Mouse (Mus musculus) forebrain, embryonic 14.5 days (tissue): ENCODE results near the gene Tent5b. TPM values are rescaled to one million over a fixed set of nuclear protein-coding genes. Genes with fewer than 3 reads are reported as not detected.
A peak's percentile ranks its signal among the peaks of the same experiment; 100 is the strongest.

Experiments
- ATAC-seq: fragments of 200-750 bp; cut with Nextera tagmentation; 2 replicates; pipeline ENCODE4 v1.8.0; 2017; ENCODE audit warnings: mild to moderate bottlenecking, moderate library complexity
- DNase-seq: peaks from one replicate; pipeline ENCODE4 v3.0.0-alpha.2; 2015; ENCODE audit warnings: low spot score
- H3K27ac ChIP-seq: fragments of 300-500 bp; sonication (generic); 2 replicates; pipeline ENCODE4 v1.5.1; 2014; ENCODE audit warnings: low read depth, mild to moderate bottlenecking, control low read depth, low read length, moderate library complexity
- H3K27me3 ChIP-seq: fragments of 300-500 bp; sonication (generic); replicated peaks from 2 replicates; pipeline ENCODE4 v1.6.1; 2014; ENCODE audit warnings: low read length, control low read depth, mixed read lengths; ENCODE audit not compliant: control insufficient read depth, insufficient read depth
- H3K36me3 ChIP-seq: fragments of 300-500 bp; sonication (generic); 2 replicates; pipeline ENCODE4 v1.6.1; 2014; ENCODE audit warnings: low read length, control low read depth; ENCODE audit not compliant: control insufficient read depth, insufficient read depth
- H3K4me1 ChIP-seq: fragments of 300-500 bp; sonication (generic); 2 replicates; pipeline ENCODE4 v1.6.1; 2014; ENCODE audit warnings: antibody characterized with exemption, low read length, control low read depth; ENCODE audit not compliant: control insufficient read depth, insufficient read depth
- H3K4me2 ChIP-seq: fragments of 300-500 bp; sonication (generic); 2 replicates; pipeline ENCODE4 v1.6.1; 2014; ENCODE audit warnings: mild to moderate bottlenecking, control low read depth, low read length
- H3K4me3 ChIP-seq: fragments of 300-500 bp; sonication (generic); 2 replicates; pipeline ENCODE4 v1.5.1; 2014; ENCODE audit warnings: low read depth, low read length, control low read depth
- H3K9ac ChIP-seq: fragments of 300-500 bp; sonication (generic); 2 replicates; pipeline ENCODE4 v1.6.1; 2014; ENCODE audit warnings: mild to moderate bottlenecking, low read length, control low read depth, moderate library complexity
- H3K9me3 ChIP-seq: fragments of 300-500 bp; sonication (generic); replicated peaks from 2 replicates; pipeline ENCODE4 v1.6.1; 2016; ENCODE audit warnings: low read length, control low read depth, mixed read lengths; ENCODE audit not compliant: control insufficient read depth
- WGBS: fragments of 180-500 bp; shearing (Covaris S2); extraction: QIAGEN DNeasy Blood & Tissue Kit; methylation state at CpG from one replicate; pipeline ENCODE4 v1.1.7; 2014; 5-methylcytosine and 5-hydroxymethylcytosine counted together
- polyA plus RNA-seq: library from polyadenylated mRNA; unstranded; fragments of >200 nt; fragmentation: Nextera tagmentation; extraction: Ambion mirVana; gene quantifications from 2 replicates; pipeline ENCODE4 v1.2.1, GENCODE M21; 2014

Tent5b gene
- polyA plus RNA-seq, 1 experiment from 2014 or later: 0.27 TPM

DNA sequence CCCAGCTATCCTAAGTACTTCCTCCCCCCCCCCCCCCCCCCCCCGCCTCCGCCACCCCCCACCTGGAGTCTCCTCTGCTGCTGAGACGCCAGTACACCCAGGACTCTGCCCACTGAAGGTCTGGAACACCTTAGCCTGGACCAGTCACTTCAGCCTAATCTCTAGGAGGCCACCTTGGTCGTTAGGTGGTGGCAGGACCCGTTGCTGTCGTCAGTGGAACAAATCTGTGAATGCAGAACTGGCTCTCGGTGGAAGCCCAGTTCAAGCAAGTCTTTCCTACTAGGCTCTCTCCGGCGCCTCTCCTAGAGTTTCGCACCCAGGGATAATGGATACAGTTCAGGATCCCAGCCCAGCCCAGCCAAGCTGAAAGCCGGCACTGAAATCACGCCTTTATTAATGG lies 14.0 kb downstream of the Tent5b start:
- Histone ChIP-seq H3K4me2 (peak overlapping the region; percentile 51), H3K4me3 (peak overlapping the region; percentile 19; the same call in 1 of the 2 replicates), H3K27me3 (peaks cover 41% of the 10 kb centered on the region), H3K4me1 (peaks cover 4% of the 10 kb centered on the region; the same call in 1 of the 2 replicates), H3K9me3 (no peaks in the 10 kb centered on the region), H3K36me3 (no peaks in the 10 kb centered on the region), H3K9ac (no peak overlapping the region), H3K27ac (no peak overlapping the region)
- ATAC-seq: no peak
- no peak for DNase-seq
- WGBS: 18% methylated on average over 9 of the region's 12 CpGs

- 2% methylated on average over 12 of the region's 12 CpGs for WGBS
- Histone ChIP-seq H3K27ac (no peak overlapping the region), H3K27me3 (peaks cover 47% of the 10 kb centered on the region), H3K36me3 (no peaks in the 10 kb centered on the region), H3K4me3 (peak overlapping the region; percentile 19; the same call in 1 of the 2 replicates), H3K4me1 (peaks cover 4% of the 10 kb centered on the region; the same call in 1 of the 2 replicates), H3K9me3 (no peaks in the 10 kb centered on the region), H3K9ac (no peak overlapping the region), H3K4me2 (peak overlapping the region; percentile 51)
- DNase-seq (peak; percentile 81), ATAC-seq (0 out of 2 replicates have a peak, but pooled peaks have one; percentile 21)
These were observed 14.5 kb downstream of the Tent5b start for GRCm38 (mm10) chr4:133494432-133494831.

- H3K9me3 ChIP-seq: no peaks in the 10 kb centered on the region
- no peak overlapping the region; the same call in 1 of the 2 replicates for H3K4me2 ChIP-seq
- no peak overlapping the region for H3K4me3 ChIP-seq
- no peak for DNase-seq
- peaks cover 4% of the 10 kb centered on the region; the same call in 1 of the 2 replicates for H3K4me1 ChIP-seq
- H3K9ac ChIP-seq: no peak overlapping the region
- no peak for ATAC-seq
- H3K27ac ChIP-seq: no peak overlapping the region
- WGBS: 66% methylated on average over 4 of the region's 4 CpGs
- H3K36me3 ChIP-seq: no peaks in the 10 kb centered on the region
- peaks cover 50% of the 10 kb centered on the region for H3K27me3 ChIP-seq
These were observed 14.9 kb downstream of the Tent5b start for GRCm38 (mm10) chr4:133494867-133495266.

GRCm38 (mm10) chr4:133495711-133496110 lies 15.8 kb downstream of the Tent5b start:
- peaks cover 57% of the 10 kb centered on the region for H3K27me3 ChIP-seq

DNA sequence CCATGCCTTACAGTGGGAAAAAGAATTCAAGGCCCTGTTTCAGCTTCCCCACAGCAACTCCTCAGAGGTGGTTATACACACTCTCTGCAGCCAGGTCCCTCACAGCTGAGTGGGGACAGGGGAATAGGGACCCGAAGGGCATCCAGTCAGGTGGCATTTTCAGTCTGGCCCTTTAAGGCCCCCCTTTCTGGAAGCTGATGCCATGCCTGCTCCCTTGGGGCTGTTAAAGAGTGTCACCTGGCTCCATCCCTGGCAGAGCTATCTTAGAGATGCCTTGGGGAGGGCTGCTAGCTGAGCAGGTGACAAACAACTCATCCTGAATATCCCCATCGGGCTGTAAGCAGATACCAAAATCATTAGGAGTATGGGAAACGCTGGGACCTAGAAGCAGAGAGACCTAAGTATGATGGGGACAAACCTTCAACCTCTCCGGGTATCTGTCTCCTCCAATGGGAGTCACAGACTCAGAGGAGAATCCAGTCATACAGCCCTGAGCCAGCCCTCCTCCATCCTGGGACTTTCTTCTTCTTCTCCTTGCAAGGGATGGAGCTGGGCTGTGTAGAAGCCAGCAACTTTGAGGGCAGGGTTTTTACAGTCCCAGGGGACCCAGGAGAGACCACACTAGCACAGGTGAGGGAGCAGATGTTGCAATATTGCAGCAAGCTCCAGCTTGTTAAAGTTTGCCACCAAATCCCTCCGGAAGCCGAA lies 17.0 kb downstream of the Tent5b start:
- 26% methylated on average over 6 of the region's 6 CpGs for WGBS
- Histone ChIP-seq H3K4me3 (peak overlapping the region; percentile 59), H3K9ac (no peak overlapping the region), H3K4me2 (peak overlapping the region; percentile 99), H3K27me3 (peaks cover 61% of the 10 kb centered on the region), H3K36me3 (no peaks in the 10 kb centered on the region), H3K4me1 (peaks cover 4% of the 10 kb centered on the region; the same call in 1 of the 2 replicates), H3K27ac (no peak overlapping the region), H3K9me3 (no peaks in the 10 kb centered on the region)
- DNase-seq (no peak), ATAC-seq (no peak)

More at GRCm38 (mm10) chr4:133495711-133496110, 15.8 kb downstream of the Tent5b start:
- H3K27ac ChIP-seq: no peak overlapping the region
- no peak for ATAC-seq
- no peak for DNase-seq
- peaks cover 4% of the 10 kb centered on the region; the same call in 1 of the 2 replicates for H3K4me1 ChIP-seq
- no peak overlapping the region for H3K4me3 ChIP-seq
- H3K36me3 ChIP-seq: no peaks in the 10 kb centered on the region
- WGBS: 28% methylated on average over 7 of the region's 7 CpGs
- no peak overlapping the region for H3K9ac ChIP-seq
- H3K4me2 ChIP-seq: no peak overlapping the region
- H3K9me3 ChIP-seq: no peaks in the 10 kb centered on the region

GRCm38 (mm10) chr4:133497461-133498159 lies 17.7 kb downstream of the Tent5b start:
- peak overlapping the region; percentile 70 for H3K9ac ChIP-seq
- WGBS: 1% methylated on average over 58 of the region's 70 CpGs
- no peaks in the 10 kb centered on the region for H3K36me3 ChIP-seq
- peak overlapping the region; percentile 59 for H3K4me3 ChIP-seq
- no peak overlapping the region for H3K27ac ChIP-seq
- H3K4me2 ChIP-seq: peak overlapping the region; percentile 99
- peaks cover 4% of the 10 kb centered on the region; the same call in 1 of the 2 replicates for H3K4me1 ChIP-seq
- peak; percentile 49 for DNase-seq
- peaks cover 61% of the 10 kb centered on the region for H3K27me3 ChIP-seq
- no peaks in the 10 kb centered on the region for H3K9me3 ChIP-seq
- peak; percentile 62 for ATAC-seq

GRCm38 (mm10) chr4:133498160-133498724 lies 18.3 kb downstream of the Tent5b start, which contains the start of gene Trnp1:
TSS of gene Trnp1 (minus strand) at chr4:133498550.
- WGBS: under 1% methylated on average over 35 of the region's 53 CpGs
- Histone ChIP-seq H3K9me3 (no peaks in the 10 kb centered on the region), H3K4me1 (peaks cover 4% of the 10 kb centered on the region; the same call in 1 of the 2 replicates), H3K27ac (no peak within 1 kb of the TSS), H3K4me3 (peak within 1 kb of the TSS; percentile 59), H3K9ac (peak within 1 kb of the TSS; percentile 70), H3K27me3 (peaks cover 61% of the 10 kb centered on the region), H3K4me2 (peak within 1 kb of the TSS; percentile 99), H3K36me3 (no peaks in the 10 kb centered on the region)
- peak; percentile 94 for ATAC-seq
- peak; percentile 90 for DNase-seq

- H3K36me3 ChIP-seq: no peaks in the 10 kb centered on the region
- H3K27me3 ChIP-seq: peaks cover 41% of the 10 kb centered on the region
- peaks cover 4% of the 10 kb centered on the region; the same call in 1 of the 2 replicates for H3K4me1 ChIP-seq
- H3K9me3 ChIP-seq: no peaks in the 10 kb centered on the region
- H3K27ac ChIP-seq: no peak overlapping the region
- ATAC-seq: no peak
- no peak for DNase-seq
- H3K4me3 ChIP-seq: no peak overlapping the region
- no peak overlapping the region for H3K4me2 ChIP-seq
- H3K9ac ChIP-seq: no peak overlapping the region
- WGBS: 66% methylated on average over 7 of the region's 7 CpGs
These were observed 21.6 kb downstream of the Tent5b start for GRCm38 (mm10) chr4:133501514-133501913.
